Mouse (Mus musculus): ENCODE measurements around the gene Arpc5.

DNA sequence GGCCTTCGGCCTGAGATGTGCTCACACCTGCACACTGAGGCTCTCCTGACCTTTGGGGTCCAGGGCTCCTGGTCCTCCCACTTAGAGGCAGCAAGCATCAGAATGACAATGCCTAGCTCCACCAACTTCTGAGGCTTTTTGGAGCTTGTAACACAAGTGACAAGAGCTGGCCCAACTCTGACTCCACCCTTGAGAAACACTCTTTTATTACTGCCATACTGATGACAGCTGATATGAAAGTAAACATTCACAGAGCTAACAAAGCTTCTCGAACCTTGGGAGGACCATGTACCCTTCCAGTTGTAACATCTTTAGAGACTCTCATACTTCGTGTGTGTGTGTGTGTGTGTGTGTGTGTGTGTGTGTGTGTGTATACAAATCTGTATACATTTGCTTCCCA lies 40.2 kb upstream of the Arpc5 start:
- TF ChIP-seq CTCF (IDR thresholded peaks at IDR 0.05; ENCODE audit: low read depth, low read length) = no peak
- TF ChIP-seq GATA1 (IDR thresholded peaks at IDR 0.05; ENCODE audit: borderline replicate concordance, low read length) = no peak
